Mouse (Mus musculus) erythroblast, embryonic 14.5 days (primary cell): ENCODE measurements around the gene Hemk1.

Experiments used
- GATA1 ChIP-seq: IDR thresholded peaks from 2 replicates; pipeline ENCODE4 v1.6.1; 2012; ENCODE audit warnings: low read length, inconsistent platforms, mixed read lengths
- TAL1 ChIP-seq: IDR thresholded peaks from 3 replicates; pipeline ENCODE4 v1.6.1; 2012; ENCODE audit warnings: low read length, inconsistent platforms, mixed read lengths

- TF ChIP-seq TAL1 (no peak), GATA1 (no peak)
Observed at GRCm38 (mm10) chr9:107381723-107382122, 43.6 kb upstream of the Hemk1 start.
